Mouse (Mus musculus): ENCODE data around the gene Ism1.

DNA sequence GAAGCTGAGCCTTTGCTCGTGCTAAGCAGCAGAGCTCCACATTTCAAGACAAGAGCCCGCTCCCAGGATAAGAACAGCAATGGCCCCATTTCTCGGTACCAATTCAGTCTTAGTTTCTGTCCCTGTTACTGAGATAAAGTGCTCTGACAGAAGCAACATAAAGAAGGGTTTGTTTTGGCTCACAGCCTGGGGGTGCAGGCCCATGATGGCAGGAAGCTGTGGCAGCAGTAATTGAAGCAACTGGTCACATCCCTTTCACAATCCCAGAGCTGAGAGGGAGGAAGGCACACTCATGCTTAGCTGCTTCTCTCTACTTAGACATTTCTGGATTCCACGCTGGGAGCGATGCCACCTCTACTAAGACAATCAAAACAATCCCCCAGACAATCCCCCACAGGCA is 86.4 kb downstream of the Ism1 start:
- TF ChIP-seq CTCF (IDR thresholded peaks at IDR 0.05; ENCODE audit: control insufficient read depth, insufficient read depth, low read length) (no peak), POLR2A (IDR thresholded peaks at IDR 0.05; ENCODE audit: borderline replicate concordance, control insufficient read depth, low read depth, low read length) (no peak)
